Mouse (Mus musculus): ENCODE data around the gene Pan3.
A peak's percentile ranks its signal among the peaks of the same experiment; 100 is the strongest.

Gene Pan3

DNA sequence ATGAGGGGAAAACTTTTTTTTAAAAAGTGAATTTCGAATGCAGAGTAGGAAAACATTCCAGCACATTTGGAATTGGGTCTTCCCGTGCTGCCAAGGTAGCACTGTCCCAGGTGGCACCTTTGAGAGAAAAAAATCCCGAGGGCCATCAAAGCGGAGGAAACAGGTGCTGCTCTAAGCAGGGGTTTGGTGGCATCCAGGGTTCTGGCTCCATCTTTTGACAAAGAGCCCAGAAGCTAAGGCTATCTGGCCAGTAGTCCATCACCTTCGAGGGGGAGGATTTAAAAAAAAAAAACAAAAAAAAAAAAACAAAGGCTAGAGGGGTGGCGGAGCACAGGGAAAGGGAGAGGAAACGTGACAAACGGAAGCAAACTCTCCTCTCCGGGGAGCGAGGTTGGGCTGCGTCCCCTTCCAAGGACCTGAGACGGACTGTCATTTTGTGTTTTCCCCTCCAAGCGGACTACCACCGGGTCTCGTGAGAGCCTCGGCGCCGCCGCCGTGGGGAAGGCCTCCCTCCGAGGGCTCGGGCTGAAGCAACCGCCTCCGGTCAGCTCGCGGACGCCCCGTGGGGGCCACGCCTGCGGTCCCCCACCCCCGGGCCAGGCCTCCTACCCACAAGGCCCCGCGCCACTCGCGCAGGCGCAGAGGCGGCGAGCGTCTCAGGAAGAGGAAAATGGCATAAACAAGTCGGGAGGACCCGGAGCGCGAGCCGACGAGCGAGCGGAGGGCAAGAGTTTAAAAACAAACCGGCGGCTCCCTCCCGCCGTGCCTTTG is at the start of gene Pan3:
Gene Pan3, plus strand, starts transcription at position 627 of the 771 bp plus-strand sequence.
- peak; percentile 95 for DNase-seq

DNA sequence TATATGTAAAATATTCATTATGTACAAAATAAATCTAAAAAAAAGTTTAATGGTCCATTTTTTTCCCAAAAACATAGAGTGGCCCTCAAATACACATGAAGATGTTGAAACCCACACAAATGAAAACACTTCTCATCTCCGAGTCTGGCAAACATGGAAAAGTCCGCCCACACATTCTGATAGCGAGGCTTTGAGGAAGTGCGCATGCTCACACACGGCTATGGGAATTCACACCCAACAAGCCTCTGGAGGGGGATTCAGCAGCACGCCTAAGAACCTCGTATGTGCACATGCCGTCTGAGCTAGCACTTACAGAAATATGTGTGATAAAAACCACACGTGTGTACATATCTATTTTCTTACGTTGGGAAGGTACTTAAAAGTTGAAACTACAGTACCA is 48.6 kb upstream of the Pan3 start:
- no peak for DNase-seq

DNA sequence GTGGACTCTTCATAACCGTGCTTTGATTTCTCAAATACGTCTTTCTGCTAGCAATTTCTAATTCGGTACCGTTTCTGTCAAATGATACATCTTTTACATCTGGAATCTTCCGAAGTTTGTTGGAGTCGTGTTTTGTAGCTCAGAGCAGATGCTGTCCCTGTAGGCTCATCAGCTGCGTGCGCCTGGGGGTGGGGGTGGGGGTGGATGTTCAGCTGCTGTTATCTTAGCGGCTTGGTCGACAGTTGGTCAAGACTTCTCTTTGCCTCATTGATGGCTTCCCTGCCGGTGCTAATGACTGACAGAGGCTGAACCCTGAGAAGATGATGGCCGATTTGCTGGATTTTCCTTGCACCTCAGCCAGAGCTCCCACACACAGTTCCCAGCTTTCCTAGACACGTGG is 43.1 kb upstream of the Pan3 start:
- DNase-seq, result no peak

DNA sequence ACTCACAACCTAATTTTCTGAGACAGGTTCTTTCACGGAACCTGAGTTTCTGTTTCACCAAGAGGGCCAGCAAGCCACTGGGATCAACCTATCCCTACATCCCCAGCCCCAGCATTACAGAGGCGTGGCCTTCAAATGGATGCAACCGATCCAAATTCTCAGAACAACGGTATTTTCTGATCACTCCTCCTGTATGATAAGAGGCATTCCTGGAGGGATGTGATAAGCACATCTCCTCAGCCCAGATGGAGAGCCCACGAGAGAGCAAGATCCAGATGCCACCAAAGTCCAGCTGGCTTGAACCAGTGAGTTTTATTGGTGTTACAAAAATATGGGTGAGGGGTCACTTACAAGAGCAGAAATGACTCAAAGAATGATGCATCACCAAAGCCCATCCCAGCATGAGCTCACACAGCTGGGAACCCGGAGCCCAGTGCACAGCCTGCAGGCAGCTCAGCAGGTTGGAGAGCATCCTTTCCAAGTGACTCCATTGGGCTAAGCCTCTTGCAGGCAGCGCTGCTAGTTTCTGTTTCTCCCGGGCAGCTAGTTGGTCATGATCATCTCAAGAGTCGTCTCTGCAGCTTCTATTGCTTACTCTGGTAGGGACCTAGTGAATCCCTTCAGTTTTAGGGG is 41.5 kb upstream of the Pan3 start:
- no peak for DNase-seq

DNA sequence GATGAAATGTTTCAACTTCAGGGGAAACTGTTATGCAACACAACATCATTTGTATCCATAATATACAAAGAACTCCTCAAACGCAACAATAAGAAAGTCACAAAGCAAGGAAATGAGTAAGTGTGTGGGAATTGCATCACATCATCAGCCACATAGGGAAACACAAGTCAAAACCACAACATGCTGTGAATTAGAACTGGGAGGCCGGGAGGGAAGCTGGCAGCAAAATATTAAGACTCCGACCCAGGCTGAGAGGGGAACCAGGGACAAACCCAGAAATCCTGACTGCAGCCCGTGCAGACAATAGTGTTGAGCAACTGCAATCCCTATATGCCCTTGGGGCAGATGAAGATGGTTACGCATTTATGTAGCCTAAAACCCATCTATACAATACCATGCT is 40.9 kb upstream of the Pan3 start:
- DNase-seq, result no peak

DNA sequence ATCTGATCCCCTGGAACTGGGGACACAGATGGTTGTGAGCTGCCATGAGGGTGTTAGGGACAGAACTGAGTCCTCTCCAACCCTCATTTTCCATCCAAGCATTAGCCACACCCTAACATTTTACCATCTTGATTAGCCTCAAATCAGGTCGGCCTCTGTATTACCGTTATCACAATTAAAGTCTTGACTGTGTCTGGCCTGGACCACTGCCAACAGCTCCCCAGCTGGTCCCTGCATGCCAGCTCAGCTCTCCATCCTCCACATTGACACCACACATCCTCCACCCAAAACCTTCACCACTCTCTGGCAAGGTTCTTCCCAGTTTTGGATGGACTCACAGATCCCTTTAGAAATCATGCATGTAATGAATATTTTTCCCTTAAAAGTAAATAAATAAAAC is 39.2 kb upstream of the Pan3 start:
- no peak for DNase-seq

DNA sequence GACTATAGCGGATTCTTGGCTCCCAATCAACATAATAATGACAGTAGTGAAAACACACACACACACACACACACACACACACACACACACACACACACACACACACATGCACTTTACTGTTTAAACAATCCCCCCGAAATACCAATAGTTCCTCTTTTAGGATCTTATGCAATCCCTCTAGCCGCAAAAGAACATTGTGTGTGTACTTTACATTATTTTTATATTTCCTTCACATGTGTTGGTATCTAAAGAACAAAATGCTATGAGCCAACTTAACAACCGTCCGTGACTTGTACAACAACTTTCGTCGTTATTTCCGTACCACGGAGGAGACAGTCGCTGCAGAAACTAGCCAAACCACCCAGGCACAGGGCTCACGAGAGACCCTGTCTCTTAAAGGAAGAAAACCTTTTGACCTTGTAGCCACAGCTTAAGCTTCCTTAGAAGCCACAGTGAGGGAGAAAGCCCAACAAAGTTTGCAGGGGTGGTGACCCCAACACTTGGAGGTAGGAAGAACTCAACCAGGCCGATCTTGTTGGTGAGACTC is 37.2 kb upstream of the Pan3 start:
- DNase-seq, result no peak

DNA sequence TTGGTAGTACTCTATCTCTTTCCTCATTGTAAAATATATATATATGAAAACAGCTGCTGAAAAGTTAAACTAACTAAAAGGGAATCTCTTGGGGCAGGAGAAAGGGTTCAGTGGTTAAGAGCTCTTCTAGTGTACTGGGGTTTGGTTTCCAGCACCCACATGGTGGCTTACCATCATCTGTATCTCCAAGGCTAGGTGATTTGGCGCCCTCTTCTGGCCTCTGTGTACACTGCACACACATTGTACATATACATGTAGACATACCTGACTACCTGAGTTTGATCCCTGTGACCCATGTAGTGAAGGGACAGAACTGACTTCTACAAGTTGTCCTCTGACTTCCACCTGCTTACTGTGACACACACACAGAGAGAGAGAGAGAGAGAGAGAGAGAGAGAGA is 34.9 kb upstream of the Pan3 start:
- DNase-seq, result no peak

DNA sequence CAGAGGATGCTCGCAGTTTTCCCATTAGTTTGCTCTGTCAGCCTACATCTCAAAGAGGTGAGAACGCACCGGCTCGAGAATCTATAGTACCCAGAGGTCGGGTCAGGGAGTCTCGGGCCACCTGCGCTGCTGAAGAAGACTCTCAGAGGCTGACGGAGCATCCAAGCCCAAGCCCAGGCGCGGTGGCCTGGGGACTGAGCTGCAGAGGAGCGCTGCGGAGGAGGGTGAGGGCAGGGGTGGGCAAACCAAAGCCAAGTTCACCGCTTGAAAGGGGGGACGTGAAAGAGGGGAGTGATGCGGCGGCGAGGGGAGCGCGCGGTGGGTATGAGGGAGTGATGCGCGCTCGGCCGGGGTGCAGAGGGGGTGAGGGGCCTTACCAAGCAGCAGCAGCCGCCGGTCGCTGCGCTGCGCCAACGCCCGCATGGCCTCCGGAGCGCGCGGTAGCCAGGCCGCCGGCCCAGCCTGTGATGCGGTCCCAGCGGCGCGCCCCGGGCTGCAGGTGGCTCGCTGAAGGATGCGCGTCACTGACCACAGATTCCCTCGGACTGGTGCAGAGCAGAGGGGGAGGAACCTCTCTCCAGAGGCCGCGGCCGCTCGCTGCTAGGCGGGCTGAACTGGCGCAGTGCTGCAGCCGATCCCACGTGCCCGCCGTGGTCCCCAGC is 30.0 kb upstream of the Pan3 start, which contains the start of gene Flt3:
Gene Flt3, minus strand, starts transcription at position 647 of the 662 bp plus-strand sequence.
- peak; percentile 49 for DNase-seq

DNA sequence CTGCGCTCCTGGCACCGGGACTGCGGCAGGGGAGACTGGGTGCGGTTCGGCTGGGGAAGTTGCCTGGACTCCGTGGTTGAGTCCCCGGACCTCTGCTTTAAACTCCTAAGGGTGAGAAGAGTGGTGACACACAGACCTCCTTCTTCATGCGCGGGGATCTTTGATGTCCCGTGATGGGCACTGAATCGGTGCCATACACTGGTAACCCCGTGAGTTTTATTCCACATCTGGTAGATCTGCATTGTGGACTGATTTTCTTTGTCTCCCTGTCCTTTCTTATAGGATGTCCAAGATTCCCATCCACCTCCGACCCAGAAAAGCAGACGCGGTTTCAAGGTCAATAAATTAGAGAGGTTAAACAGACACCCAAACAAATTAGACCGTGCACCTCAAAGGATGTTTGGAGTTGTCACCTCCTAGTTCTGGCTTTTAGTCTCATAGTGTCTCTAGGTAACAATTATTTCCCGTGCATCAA is 29.4 kb upstream of the Pan3 start:
- DNase-seq, result no peak

DNA sequence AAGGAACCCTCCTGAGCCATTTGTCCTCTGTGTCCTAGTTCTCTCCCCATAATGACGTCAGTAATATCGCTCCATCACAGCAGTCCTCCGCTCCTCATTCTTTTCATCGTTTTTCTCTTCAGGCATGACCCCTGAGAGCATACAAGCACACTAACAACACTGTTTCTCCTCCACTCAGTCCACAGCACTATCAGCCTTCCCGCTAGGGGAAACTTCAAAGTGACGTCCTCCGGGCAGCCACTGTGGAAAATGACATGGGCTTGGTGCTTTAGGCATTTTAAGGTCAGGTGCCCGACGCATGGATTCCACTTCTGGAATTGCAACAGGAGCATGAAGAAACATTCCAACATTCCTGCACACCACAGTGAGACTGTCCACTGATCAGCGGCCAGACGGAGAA is 28.9 kb upstream of the Pan3 start:
- DNase-seq, result no peak

DNA sequence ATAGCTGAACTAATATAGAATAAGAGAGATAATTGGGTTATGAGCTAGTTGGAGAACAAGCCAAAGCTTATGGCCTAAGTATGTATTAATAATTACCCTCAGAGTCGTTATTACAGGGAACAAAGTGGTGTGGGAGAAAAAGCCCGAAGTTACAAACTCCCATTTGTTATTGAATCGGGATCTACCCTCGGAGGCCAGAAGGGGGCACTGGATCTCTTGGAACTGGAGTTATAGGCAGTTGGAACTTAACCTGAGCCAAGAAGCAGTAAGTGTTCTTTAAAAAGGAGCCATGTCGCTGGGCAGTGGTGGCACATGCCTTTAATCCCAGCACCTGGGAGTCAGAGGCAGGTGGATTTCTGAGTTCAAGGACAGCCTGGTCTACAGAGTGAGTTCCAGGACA is 27.5 kb upstream of the Pan3 start:
- peak; percentile 56 for DNase-seq

DNA sequence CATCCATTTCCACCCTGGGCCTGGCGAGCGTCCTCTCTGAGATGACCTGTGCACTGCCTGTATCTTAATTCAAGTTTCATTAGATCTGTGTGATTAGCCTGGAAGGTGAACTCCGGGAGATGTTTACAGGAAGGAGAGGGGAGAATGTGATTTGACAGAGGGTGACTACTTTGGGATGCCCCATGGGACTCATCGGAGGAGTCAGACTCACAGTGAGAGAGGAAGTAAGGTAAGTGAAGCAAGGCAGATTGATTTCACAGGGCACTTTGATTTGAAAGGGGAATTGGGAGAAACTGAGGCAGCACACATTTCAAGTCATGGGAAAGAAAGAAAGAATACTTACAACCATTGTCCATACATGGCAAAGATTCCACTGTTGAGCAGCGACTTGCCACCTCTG is 23.8 kb upstream of the Pan3 start:
- no peak for DNase-seq

DNA sequence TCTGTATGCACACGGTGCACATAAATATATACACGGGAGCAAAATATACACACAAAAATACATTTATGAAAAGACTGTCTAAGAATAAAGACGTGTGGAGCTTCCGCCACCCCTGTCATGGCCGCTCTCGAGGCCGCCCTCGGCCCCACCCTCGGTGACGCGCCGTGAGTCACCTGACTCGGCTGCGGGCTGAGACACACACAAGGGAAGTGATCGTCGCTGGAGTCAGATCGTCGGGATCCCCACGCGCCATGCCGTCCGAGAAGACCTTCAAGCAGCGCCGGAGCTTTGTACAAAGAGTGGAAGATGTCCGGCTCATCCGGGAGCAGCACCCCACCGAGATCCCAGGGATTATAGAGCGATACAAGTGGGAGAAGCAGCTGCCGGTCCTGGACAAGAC is 21.2 kb upstream of the Pan3 start:
- DNase-seq, result no peak

DNA sequence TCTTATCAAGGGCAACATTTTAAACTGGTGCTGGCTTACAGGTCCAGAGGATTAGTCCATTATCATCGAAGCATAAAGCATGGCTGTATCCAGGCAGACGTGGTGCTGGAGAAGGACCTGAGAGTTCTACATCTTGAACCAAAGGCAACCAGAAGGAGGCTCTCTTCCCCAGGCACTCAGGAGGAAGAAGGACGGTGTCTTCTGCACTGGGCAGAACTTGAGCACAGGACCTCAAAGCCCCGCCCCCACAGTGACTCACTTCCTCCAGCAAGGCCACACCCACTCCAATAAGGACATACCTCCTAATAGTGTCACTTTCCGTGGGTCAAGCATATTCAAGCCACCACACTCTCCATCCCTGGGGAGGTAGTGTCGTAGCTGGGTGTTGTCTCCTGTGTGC is 19.4 kb upstream of the Pan3 start:
- DNase-seq, result no peak

DNA sequence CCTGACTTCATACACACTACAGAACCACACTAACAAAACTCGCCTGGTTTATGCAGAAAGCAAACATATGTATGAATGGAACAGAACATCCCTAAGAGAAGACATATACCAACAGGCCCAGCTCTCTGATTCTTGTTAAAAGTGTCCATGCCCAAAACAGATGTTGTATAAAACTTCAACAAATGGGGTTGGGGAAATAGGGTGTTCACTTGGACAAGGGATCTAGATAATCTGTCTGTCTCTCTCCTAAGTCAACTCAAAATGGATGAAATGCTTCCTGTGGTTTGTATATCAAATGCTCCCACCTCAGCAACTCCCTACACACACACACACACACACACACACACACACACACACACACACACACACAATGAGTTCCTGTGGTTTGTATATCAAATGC is 12.0 kb upstream of the Pan3 start:
- DNase-seq, result no peak

DNA sequence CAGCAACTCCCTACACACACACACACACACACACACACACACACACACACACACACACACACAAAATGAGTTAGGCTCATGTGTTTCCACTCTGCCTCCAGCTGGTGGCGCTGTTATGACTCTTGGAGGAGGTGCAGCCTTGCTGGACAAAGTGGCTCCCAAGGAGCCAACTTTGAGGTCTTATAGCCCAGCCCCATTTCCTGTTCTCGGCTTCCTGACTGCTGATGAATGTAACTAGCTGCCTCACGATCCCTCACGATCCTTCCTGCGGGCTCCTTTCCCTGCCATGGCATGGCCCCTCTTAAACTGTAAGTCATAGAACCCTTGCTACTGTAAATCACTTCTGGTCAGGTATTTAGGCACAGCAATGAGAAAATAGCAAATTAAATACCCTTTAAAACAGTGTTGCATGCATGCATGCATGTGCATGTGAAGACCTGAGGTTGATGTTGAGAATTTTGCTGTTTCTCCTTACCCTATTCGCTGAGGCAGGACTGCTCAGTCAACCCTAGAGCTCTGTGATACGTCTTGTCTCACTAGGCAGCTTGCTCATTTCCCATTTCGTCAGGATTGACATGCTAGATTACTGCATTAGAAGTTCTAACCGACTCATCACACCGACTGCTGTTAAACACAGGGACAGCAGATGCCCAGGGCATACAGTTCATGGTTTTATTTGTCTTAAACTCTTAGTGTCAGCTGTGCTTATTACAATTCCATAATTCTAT is 11.4 kb upstream of the Pan3 start:
- no peak for DNase-seq

DNA sequence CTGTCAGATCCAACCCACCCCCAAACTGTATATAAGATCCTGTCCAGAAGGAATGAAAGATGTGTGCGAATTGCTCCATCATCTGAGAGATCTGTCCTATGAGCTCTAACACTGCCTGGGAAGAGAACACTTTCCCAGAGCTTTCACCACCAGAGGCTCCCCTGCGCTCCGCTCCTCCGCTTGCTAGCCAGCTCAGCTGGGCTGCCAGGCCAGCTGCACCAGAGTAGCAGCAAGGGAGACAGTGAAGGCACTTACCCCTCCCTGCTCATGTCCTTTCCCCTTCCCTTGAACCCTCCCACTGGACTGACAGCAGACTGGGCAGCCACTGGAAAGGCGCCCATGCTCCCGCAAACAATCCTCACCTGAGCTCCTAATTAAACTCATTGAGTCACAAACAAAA is 6.3 kb upstream of the Pan3 start:
- no peak for DNase-seq

DNA sequence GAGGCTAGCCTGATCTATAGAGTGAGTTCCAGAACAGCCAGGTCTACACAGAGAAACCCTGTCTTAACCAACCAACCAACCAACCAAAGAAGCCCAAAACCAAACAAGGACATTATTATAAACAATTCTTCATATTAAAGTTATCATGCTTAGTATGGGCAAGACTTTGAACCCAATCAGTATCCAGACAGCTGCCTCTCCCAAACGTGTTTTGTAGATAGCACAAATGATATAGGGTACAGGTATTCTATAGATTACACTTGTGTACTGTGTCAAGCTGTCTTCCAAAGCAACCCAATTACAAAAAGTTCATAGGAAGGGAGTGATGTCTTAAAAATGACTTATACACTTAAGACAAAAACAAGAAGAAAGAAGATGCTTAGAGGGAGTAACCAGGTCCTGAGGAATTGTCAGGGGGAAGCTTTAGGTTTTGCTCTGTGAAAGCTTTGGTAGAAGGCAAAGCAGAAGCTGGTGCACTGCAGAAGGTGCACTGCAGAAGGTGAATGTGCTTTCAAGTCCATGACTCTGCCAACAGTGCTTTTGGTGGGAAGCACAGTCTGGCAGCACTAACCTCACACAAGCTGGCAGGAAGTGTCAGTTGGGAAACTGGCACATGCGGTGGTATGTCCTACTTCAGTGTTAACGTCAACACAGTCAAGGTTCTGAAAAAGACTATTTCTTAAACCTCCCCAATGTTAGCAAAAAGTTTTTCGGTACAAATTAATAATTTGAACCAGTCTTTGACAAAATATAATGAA is 3.7 kb upstream of the Pan3 start:
- DNase-seq, result peak; percentile 63

DNA sequence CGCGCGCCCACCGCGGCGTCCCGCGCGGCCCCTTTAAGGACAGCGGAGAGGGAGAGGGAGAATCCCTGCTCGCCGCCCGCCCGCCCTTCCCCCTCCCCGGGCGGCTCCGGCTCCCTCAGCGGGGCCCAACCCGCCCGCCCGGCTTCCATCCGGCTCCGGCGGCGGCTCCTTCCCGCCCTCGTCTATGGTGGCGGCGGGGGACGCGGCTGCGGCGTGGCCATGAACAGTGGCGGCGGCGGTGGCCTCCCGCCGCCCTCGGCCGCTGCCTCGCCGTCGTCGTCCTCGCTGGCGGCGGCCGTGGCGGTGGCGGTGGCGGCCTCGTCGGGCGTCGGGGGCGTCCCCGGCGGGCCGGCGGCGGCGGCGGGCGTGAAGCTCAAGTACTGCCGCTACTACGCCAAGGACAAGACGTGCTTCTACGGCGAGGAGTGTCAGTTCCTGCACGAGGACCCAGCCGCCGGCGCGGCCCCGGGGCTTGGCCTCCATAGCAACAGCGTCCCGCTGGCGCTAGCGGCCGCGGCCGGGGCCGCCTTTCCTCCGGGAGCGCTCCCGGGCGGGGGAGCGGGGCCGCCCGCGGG is 487 bp downstream of the Pan3 start:
- peak; percentile 59 for DNase-seq

DNA sequence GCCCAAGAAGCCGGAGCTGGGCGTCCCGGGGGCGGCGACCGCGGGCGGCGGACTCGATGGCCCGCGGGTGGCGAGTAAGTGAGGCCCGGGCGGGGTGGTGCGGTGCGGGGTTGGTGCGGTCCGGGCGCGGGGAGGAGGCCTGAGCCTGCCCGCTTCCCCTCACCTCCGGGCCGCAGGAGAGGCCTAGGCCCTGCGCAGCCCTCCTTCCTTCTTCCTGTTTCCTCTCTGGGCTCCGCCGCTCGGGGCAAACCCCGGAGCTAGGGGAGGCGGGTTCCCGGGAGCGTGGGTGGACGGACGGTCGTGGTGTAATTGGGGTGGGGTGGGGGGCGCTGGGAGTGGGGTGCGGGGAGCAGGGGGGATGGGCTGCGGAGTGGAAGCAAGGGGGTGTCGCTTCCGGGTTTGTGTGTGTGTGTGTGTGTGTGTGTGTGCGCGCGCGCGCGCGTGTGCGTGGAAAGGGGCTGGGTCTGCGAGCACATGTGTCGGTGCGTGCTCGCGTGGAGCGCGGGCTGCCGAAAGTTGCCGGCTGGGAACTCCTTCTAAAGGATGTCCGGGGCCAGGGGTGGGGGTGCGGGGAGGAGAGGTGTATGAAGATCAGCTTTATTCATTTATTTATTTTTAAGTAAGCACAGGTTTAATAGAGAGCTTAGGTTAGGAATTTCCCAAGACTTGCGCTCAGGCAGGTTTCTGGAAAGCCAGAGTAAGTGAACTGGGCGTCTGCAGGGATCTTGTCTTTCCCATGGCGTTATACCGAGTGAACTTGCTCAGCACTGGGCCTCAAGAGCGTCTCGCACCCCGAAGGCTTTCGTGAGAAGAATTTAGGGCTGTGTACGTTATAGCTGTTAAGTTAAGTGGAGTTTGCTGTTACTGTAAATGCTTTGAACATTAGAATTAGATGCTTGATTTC is 1.2 kb downstream of the Pan3 start:
- peak; percentile 67 for DNase-seq
